Mouse (Mus musculus) adrenal gland, postnatal 4 days (tissue): Measurements from ENCODE around the gene Ciart. TPM values are rescaled to one million over a fixed set of nuclear protein-coding genes. Genes with fewer than 3 reads are reported as not detected.
"Not testable (repeated sequence)": the region's sequence is repeated elsewhere in the genome, so short reads cannot be mapped to it uniquely, and the experiment has no call there.

Experiments used
- DNase-seq, 2 experiments: peaks; one replicate each; pipeline ENCODE4 v3.0.0; 2021 to 2022; ENCODE audit warnings: low spot score in 2 of 2, mixed read lengths in 2 of 2
- total RNA-seq, 2 experiments: library from RNA; stranded (reverse); gene quantifications; 2 replicates each; pipeline ENCODE4 v1.2.3; 2021

Gene Ciart
- total RNA-seq, 2 experiments from 2014 or later = 1.7 to 2.2 TPM

- no peak for DNase-seq
Observed at GRCm38 (mm10) chr3:95866071-95866470, 16.0 kb downstream of the Ciart start.

- no peak for DNase-seq
Observed at GRCm38 (mm10) chr3:95865571-95865970, 16.5 kb downstream of the Ciart start.

- no peak for DNase-seq
Observed at GRCm38 (mm10) chr3:95865050-95865449, 17.0 kb downstream of the Ciart start.

GRCm38 (mm10) chr3:95863578-95863977 is 18.5 kb downstream of the Ciart start:
- no peak for DNase-seq

GRCm38 (mm10) chr3:95861796-95862195 is 20.3 kb downstream of the Ciart start:
- DNase-seq = peak in 1 of 2 experiments; percentile 45

GRCm38 (mm10) chr3:95861216-95861615 is 20.8 kb downstream of the Ciart start:
- DNase-seq = no peak

GRCm38 (mm10) chr3:95860323-95860722 is 21.7 kb downstream of the Ciart start:
- DNase-seq = no peak

GRCm38 (mm10) chr3:95858278-95858677 is 23.8 kb downstream of the Ciart start:
- DNase-seq = not testable (repeated sequence)

GRCm38 (mm10) chr3:95857050-95857449 is 25.0 kb downstream of the Ciart start:
- DNase-seq = not testable (repeated sequence)

GRCm38 (mm10) chr3:95856115-95856514 is 25.9 kb downstream of the Ciart start:
- no peak for DNase-seq

- peak; percentile 85 to 90 for DNase-seq
Observed at GRCm38 (mm10) chr3:95855502-95856089, 26.5 kb downstream of the Ciart start, which contains the start of gene Prpf3. TSS of gene Prpf3 (minus strand) at chr3:95855885.

GRCm38 (mm10) chr3:95851317-95851716 is 30.7 kb downstream of the Ciart start:
- DNase-seq = no peak

- DNase-seq = no peak
Observed at GRCm38 (mm10) chr3:95850611-95851010, 31.4 kb downstream of the Ciart start.

- no peak for DNase-seq
Observed at GRCm38 (mm10) chr3:95842503-95843214, 39.4 kb downstream of the Ciart start.

GRCm38 (mm10) chr3:95839250-95839649 is 42.8 kb downstream of the Ciart start:
- DNase-seq = no peak

GRCm38 (mm10) chr3:95829053-95829452 is 53.0 kb downstream of the Ciart start:
- no peak for DNase-seq

Other genes starting within 250 kb of the Ciart start
- 100 to 1,000 TPM; 151 to 152 TPM for gene Mcl1, start 223.5 kb downstream of the Ciart start, total RNA-seq
- gene Adamtsl4, start 194.3 kb downstream of the Ciart start, total RNA-seq = 1 to 10 TPM; 7.5 to 8.1 TPM
- 100 to 1,000 TPM; 205 to 241 TPM for gene Ecm1, start 142.7 kb downstream of the Ciart start, total RNA-seq
- gene Tars2, start 122.0 kb downstream of the Ciart start, total RNA-seq = 10 to 100 TPM; 48.2 to 51.7 TPM
- gene Rprd2, start 63.4 kb downstream of the Ciart start, total RNA-seq = 10 to 100 TPM; 56.5 to 64.1 TPM
- gene Prpf3, start 26.4 kb downstream of the Ciart start, total RNA-seq = 10 to 100 TPM; 31.9 to 34.7 TPM
- gene Mrps21, start 10.7 kb downstream of the Ciart start, total RNA-seq = 100 to 1,000 TPM; 178 to 200 TPM
- gene BC028528, start 9.8 kb upstream of the Ciart start, total RNA-seq = 10 to 100 TPM; 21.3 to 21.5 TPM
- gene Aph1a, start 11.7 kb upstream of the Ciart start, total RNA-seq = 100 to 1,000 TPM; 156 to 163 TPM
- gene Car14, start 22.4 kb upstream of the Ciart start, total RNA-seq = 1 to 10 TPM; 2.3 to 2.5 TPM
- gene Anp32e, start 47.0 kb upstream of the Ciart start, total RNA-seq = 100 to 1,000 TPM; 145 to 146 TPM
- 10 to 100 TPM; 38.5 to 41.6 TPM for gene Plekho1, start 113.8 kb upstream of the Ciart start, total RNA-seq
- gene Vps45, start 176.2 kb upstream of the Ciart start, total RNA-seq = 10 to 100 TPM; 32.9 to 39.4 TPM
- gene Otud7b, start 222.3 kb upstream of the Ciart start, total RNA-seq = 10 to 100 TPM; 35.4 to 43.6 TPM